Mouse (Mus musculus): Measurements from ENCODE around the gene Med23. TPM values are rescaled to one million over a fixed set of nuclear protein-coding genes. Genes with fewer than 3 reads are reported as not detected.
A peak's percentile ranks its signal among the peaks of the same experiment; 100 is the strongest.

Gene Med23
- 18.2 and 19.7 TPM in 2 replicates for polyA plus RNA-seq (2012; rRNA removed)

DNA sequence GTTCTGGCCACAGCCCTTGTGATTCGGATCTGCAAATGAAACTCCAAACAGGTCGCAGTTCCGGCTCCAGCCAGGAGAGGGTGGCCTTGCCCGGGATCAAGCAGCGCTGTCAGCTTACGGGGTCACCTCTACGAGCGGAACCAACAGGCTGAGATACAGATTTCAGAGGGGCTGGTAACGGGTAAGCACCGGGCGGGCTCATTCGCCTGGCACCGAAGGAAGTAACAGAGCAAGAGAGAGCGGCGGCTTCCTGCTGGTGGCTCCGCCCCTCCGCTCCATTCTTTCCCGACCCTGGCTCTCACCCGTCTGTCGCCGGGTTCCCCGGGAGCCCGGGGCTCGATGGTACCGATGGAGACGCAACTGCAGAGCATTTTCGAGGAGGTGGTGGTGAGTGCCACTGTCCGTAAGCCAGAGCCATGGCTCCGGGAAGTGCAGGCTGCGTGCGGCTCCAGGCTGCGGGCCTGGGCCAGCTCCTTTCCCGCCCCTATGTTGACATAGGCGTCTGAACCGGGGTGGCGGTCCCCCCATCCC, at the start of gene Med23:
Med23 (plus strand) TSS at position 227 of the 531 bp plus-strand sequence.
- DNase-seq (ENCODE audit: low spot score), result peak; percentile 96

GRCm38 (mm10) chr10:24821990-24822676, 47.7 kb upstream of the Med23 start:
- DNase-seq (ENCODE audit: low spot score), result no peak

- no peak for DNase-seq (ENCODE audit: low spot score)
These were observed 46.9 kb upstream of the Med23 start for GRCm38 (mm10) chr10:24822842-24823241.

DNA sequence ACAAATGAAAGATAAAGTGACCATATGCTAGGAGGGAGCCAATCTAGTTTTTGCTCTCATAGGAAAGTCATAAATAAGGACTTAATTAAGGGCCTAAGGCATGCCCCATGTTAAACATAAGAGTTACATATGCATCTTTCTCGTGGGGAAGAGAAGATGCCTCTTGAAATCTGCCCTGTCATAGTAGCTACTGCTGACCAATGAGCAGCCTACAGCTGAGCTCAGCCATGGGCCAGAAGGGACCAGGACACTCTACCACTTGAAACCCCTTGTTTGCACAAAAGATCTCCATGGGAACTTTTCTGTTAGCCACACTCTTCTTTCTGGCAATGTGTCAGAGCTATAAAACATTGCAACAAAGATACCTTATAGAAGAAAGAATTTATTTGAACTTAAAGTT, 46.5 kb upstream of the Med23 start:
- DNase-seq (ENCODE audit: low spot score), result no peak

DNA sequence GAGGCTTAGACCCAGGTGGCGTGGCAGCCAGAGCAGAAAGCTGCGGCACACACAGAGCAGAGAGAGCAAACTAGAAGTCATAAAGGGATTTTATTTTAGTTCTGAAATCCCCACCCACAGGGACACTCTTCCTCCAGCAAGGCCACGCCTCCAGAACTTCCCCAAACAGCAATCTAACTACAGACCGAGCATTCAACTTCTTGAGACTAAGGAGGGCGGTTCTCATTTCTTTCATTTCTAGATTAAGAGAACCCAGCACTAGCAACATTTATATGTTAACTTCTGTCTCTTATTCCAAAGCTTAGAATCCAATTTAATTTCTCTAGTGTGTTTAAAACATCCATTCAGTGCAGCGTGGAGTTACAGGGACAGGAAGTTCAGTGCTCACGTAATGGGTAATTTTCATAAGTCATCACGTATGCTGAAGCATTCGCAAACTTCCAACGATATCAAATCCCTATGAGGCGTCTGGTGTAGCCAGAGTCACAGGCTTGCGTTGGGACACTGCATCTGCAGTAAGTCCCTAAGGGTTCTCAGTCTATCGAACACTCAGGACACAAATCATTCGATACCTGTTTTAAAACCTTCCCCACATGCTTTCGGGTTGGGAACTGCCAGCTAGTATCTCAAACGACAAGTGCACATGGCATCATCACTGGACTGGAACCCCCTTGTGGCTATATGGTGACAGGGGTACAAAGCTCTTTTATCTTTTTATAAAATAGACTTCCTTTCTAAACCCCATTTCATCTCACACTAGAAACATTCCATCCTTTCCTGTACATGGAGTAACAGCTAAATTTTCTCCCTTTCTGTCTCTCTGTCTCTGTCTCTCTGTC, 45.9 kb upstream of the Med23 start:
- no peak for DNase-seq (ENCODE audit: low spot score)

GRCm38 (mm10) chr10:24824621-24825020, 45.2 kb upstream of the Med23 start:
- no peak for DNase-seq (ENCODE audit: low spot score)

DNA sequence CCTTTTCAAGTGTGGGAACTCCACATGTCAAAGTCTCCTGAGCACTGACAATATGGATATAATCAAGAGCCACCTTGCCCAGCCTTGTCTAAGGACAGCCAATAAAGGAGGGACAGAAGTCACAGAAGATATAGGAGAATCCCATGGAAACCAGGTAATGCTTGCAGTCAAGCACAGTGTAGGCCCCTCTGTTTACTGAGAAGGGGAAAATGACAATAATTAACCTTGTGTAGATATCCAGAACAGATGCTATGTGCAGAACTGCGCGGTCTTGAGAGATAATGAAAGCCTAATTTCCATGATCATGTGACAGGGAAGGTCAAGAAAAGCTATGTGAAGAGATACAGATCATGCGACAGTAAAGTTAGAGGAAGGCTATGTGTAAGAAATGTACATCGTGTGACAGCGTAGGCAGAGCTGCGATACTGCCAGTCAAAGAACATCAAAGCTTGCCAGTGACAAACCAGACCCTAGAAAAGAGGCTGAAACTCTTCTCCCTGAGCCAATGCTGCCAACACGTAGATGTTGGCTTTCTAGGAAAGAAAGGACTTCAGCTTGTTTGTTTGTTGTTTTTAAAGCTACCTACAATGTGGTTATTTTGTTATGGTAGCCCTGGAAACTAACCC, 44.2 kb upstream of the Med23 start:
- DNase-seq (ENCODE audit: low spot score), result no peak

GRCm38 (mm10) chr10:24826130-24826529, 43.7 kb upstream of the Med23 start:
- DNase-seq (ENCODE audit: low spot score), result no peak

DNA sequence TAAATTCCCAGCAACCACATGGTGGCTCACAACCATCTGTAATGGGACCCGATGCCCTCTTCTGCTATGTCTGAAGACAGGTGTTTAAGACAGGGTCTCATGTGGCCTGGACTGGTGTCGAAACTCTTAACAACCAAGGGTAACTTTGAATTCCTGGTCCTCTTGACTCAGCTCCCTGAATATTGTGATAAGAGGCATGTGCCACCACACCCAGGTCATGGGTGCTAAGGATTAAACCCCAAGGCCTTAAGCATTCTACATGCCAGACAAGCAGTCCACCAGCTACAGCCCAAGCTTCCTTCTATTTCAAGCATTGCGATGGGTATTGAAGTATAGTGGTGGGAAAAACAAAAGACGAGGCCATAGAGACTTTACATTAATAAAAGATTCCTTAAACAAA, 41.6 kb upstream of the Med23 start:
- no peak for DNase-seq (ENCODE audit: low spot score)

GRCm38 (mm10) chr10:24830448-24830847, 39.3 kb upstream of the Med23 start:
- no peak for DNase-seq (ENCODE audit: low spot score)

DNA sequence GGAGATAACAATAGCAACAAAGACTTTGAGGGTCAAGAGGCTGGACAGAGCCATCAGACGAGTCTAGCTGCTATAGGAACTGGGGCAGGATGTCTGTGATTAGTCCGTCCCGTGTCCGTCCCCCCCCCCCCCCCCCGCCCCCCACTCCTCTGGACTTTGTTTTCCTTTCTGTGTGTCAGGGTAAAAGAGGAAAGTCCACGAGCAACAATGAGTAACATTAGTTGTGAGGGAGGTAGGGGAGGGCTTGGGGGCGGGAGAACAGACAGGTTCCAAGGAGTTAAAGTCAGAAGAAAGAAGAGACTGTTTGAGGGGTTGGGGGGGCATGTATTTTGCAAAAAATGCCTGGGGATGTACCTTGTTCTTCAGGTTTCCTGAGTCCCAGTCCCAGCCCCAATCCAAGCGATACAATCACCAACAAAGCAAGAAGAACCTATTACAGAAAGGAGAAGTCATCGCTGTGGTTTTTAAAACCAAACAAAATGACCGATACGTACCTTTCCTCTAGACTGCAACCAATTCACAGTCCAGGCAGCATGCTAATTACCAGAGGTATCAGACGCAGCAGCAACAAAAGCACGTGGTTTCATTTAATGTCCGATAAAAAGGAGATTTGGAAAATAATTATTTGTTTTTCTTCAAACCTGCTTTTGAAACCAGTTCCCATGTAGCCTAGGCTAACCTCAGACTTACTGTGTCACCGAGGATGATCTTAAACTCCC, 38.2 kb upstream of the Med23 start:
- DNase-seq (ENCODE audit: low spot score), result no peak

GRCm38 (mm10) chr10:24832306-24832705, 37.5 kb upstream of the Med23 start:
- DNase-seq (ENCODE audit: low spot score), result no peak

GRCm38 (mm10) chr10:24834634-24835371, 35.0 kb upstream of the Med23 start:
- DNase-seq (ENCODE audit: low spot score), result no peak

- no peak for DNase-seq (ENCODE audit: low spot score)
These were observed 34.0 kb upstream of the Med23 start for GRCm38 (mm10) chr10:24835702-24836342.

DNA sequence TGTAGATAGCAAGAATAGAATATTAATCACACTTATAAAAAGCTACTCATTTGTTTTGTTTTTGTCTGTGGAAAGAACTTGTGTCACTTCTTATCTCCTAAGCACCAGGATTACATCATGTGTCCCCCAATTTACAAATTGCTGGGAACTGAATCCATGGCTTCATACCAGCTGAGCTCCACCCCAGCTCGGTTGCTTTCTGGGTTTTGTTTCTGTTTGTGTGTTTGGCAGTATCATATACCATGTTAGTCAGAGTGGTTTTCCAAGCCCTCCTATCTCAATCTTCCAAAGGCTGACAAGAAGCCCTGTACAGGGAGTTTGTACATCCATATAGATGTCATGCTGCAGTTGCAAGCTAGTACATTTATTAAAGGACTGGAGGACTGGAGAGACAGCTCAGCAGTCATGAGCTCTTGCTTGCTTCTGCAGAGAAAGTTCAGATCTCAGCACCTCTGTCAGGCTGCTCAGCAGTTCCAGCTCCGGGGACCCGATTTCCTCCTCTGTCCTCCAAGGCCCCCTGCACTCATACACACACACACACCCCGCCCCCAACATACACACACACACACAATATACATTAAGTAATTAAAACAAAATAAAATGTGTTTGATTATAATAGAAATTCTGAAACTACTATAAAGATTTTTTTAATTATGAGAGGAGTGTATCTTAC, 33.3 kb upstream of the Med23 start:
- no peak for DNase-seq (ENCODE audit: low spot score)

DNA sequence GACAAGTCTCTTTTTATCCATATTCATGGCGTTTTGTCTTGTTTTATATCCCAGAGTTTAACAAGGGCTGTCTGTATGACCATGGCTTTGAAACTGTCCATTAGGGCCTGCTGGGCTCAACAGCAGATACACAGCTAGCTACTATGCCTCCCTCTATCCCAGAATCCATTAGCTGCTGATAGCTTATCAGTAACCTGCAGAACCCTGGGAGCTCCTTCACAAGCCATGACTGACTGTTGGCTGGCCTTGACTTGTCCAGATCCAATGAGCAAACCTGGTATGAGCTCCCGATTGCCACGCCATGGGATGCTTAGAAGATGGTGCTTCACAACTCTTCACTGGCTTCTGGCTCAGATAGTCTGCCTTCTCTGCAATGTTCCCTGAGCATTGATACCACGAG, 29.0 kb upstream of the Med23 start:
- DNase-seq (ENCODE audit: low spot score), result no peak

DNA sequence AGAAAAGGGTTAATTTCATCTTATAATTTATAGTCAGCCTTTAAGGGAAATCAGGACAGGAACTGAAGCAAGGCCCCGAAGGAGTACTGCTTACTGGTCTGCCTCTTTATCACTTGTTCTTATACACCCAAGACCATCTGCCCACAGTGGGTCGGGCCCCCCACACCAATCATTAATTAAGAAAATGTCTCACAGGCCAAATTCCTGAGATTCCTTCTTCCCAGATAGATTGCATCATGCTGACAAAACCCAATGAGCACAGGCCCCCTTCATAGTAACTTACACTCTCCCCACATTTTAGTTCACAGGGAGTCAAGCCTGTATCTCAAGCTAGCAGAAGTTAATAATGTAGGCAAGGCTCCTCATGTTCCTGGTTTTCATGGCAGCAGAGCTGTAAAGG, 27.8 kb upstream of the Med23 start:
- DNase-seq (ENCODE audit: low spot score), result no peak

- no peak for DNase-seq (ENCODE audit: low spot score)
These were observed 27.1 kb upstream of the Med23 start, which contains the start of gene Enpp3 for GRCm38 (mm10) chr10:24842676-24843075. Gene Enpp3 (minus strand): TSS chr10:24842823.

DNA sequence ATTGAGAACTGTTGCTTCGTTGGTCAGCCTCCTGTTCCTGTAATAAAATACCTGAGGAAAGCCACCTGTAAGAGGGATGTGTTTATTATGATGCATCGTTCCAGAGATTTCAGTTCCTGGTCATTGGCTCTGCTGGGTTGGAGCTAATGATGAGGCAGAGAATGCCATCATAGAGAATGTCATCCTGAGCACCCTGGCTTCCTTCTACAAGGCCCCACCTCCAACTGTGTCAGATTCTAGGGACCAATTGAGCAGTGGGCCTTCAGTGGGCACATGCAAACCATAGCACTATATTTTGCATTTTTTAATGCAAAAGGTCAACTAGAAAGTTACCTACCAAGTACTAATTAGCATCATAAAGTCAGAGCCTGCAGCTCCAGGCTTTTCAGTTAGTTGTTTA, 6.6 kb upstream of the Med23 start:
- no peak for DNase-seq (ENCODE audit: low spot score)

DNA sequence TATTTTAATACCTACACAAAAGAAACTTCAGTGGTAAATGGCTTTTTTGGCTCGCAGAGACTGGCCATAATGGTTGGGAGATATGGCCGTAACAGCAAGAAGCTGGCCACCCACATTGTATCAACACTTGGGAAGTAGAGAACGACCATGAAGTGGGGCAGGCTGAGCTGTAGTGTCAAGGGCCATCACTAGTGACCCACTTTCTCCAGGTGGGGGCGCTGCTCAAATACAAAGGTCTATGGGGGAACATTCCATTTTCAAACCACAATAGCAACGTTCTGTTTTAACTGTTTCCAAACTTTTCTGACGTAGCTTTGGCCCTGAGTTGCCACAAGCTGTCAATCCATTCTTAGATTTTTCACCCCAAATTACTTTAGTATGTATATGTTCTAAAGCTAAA, 5.4 kb upstream of the Med23 start:
- DNase-seq (ENCODE audit: low spot score), result no peak

Data from urinary bladder, adult 2 months (tissue).